ENCODE assay signal across 24 mouse cellular contexts in genomic region chr14:88330613-88331012, GRCm38 (mm10).
"Had no signal": no experiment of that assay in that cellular context is flagged by ENCODE, and none has a peak within 500 bp of the region (broad histone marks: within the 10 kb centered on the region; RNA-seq: fewer than 3 reads in every experiment).

No protein-coding gene starts in this region.

- H3K27ac ChIP-seq: embryonic facial prominence, embryonic 10.5 days; embryonic facial prominence, embryonic 12.5 days; embryonic facial prominence, embryonic 13.5 days; embryonic facial prominence, embryonic 15.5 days; forebrain, embryonic 10.5 days; forebrain, embryonic 12.5 days; forebrain, embryonic 13.5 days; forebrain, embryonic 15.5 days; gastrocnemius, adult 2 months; heart, adult 2 months had no signal

- H3K4me2 ChIP-seq: embryonic facial prominence, embryonic 12.5 days; embryonic facial prominence, embryonic 13.5 days; embryonic facial prominence, embryonic 15.5 days; forebrain, embryonic 12.5 days; forebrain, embryonic 13.5 days; forebrain, embryonic 15.5 days had no signal

- H3K36me3 ChIP-seq: embryonic facial prominence, embryonic 10.5 days; embryonic facial prominence, embryonic 12.5 days; embryonic facial prominence, embryonic 13.5 days; embryonic facial prominence, embryonic 15.5 days; forebrain, embryonic 10.5 days; forebrain, embryonic 12.5 days; forebrain, embryonic 15.5 days had no signal

- H3K9me3 ChIP-seq: embryonic facial prominence, embryonic 10.5 days; embryonic facial prominence, embryonic 12.5 days; embryonic facial prominence, embryonic 13.5 days; embryonic facial prominence, embryonic 15.5 days; forebrain, embryonic 10.5 days; forebrain, embryonic 12.5 days; forebrain, embryonic 13.5 days; forebrain, embryonic 15.5 days had no signal

- DNase-seq: cerebellum, adult 9-11 months; cerebellum, postnatal 10 days; cerebellum, postnatal 14 days; cerebellum, postnatal 25 days; cerebellum, postnatal 36 days; embryo, embryonic 11 days; forebrain, postnatal 0 days; gastrocnemius, adult 2 months; gastrocnemius, postnatal 10 days; gastrocnemius, postnatal 14 days; gastrocnemius, postnatal 25 days; gastrocnemius, postnatal 36 days; heart, adult 11 months; heart, adult 18-20 months; heart, adult 2 months had no signal

- H3K4me3 ChIP-seq: embryonic facial prominence, embryonic 10.5 days; embryonic facial prominence, embryonic 12.5 days; embryonic facial prominence, embryonic 13.5 days; embryonic facial prominence, embryonic 15.5 days; erythroblast, embryonic 14.5 days; forebrain, embryonic 10.5 days; forebrain, embryonic 12.5 days; forebrain, embryonic 13.5 days; forebrain, embryonic 15.5 days; gastrocnemius, adult 2 months; heart, adult 2 months had no signal

- H3K4me1 ChIP-seq: embryonic facial prominence, embryonic 10.5 days; embryonic facial prominence, embryonic 12.5 days; embryonic facial prominence, embryonic 13.5 days; embryonic facial prominence, embryonic 15.5 days; forebrain, embryonic 10.5 days; forebrain, embryonic 12.5 days; forebrain, embryonic 13.5 days; forebrain, embryonic 15.5 days had no signal

- H3K27me3 ChIP-seq: embryonic facial prominence, embryonic 12.5 days; embryonic facial prominence, embryonic 13.5 days; embryonic facial prominence, embryonic 15.5 days; forebrain, embryonic 12.5 days; forebrain, embryonic 13.5 days; forebrain, embryonic 15.5 days had no signal

- H3K9ac ChIP-seq: embryonic facial prominence, embryonic 12.5 days; embryonic facial prominence, embryonic 13.5 days; embryonic facial prominence, embryonic 15.5 days; forebrain, embryonic 12.5 days; forebrain, embryonic 13.5 days; forebrain, embryonic 15.5 days; forebrain, postnatal 0 days had no signal
